Mouse (Mus musculus): ENCODE measurements around the gene Abhd15.

DNA sequence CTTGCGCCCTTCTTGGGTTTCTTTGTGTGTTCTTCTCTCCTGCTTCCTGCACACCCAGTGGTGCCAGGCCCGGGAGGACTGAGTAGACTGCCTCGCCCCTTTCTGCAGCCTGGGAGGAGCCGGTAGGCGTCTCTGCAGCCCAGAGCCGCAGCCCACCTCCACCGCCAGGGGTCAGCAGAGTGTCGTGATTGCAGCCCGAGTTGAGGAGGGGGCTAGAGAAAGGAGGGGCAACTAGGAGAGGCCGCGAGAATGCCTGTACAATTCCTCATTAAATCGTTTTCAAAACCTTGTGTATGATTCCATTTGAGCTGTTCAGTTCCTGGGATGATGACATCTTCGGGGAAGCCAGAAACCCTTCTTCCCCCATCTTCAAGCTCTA lies 23.8 kb upstream of the Abhd15 start:
- TF ChIP-seq GATA1 (IDR thresholded peaks at IDR 0.05; ENCODE audit: borderline replicate concordance, low read length) (no peak), FLI1 (IDR thresholded peaks at IDR 0.05; ENCODE audit: low read length) (no peak)

Measured in megakaryocyte, embryonic 14.5 days (primary cell).